Mouse (Mus musculus) c-Kit-positive CD71-positive TER-119-positive erythroid progenitor cells, embryonic 14.5 days (primary cell): ENCODE results near the gene Acoxl.

Experiments
- DNase-seq: peaks from one replicate; pipeline ENCODE4 v3.0.0-alpha.2; 2013; ENCODE audit warnings: low spot score

Gene Acoxl

GRCm38 (mm10) chr2:127894890-127895289 is 56.2 kb downstream of the Acoxl start:
- DNase-seq = no peak

GRCm38 (mm10) chr2:127897718-127898117 is 59.0 kb downstream of the Acoxl start:
- no peak for DNase-seq

- no peak for DNase-seq
These were observed 66.2 kb downstream of the Acoxl start for GRCm38 (mm10) chr2:127904918-127905317.

GRCm38 (mm10) chr2:127906973-127907678 is 68.5 kb downstream of the Acoxl start:
- DNase-seq = no peak

GRCm38 (mm10) chr2:127907679-127908042 is 69.0 kb downstream of the Acoxl start:
- no peak for DNase-seq

GRCm38 (mm10) chr2:127908881-127909280 is 70.2 kb downstream of the Acoxl start:
- no peak for DNase-seq

- DNase-seq = no peak
These were observed 71.1 kb downstream of the Acoxl start for GRCm38 (mm10) chr2:127909790-127910189.

- no peak for DNase-seq
These were observed 72.9 kb downstream of the Acoxl start for GRCm38 (mm10) chr2:127911579-127911978.

GRCm38 (mm10) chr2:127914047-127914446 is 75.4 kb downstream of the Acoxl start:
- DNase-seq = no peak

GRCm38 (mm10) chr2:127916804-127917410 is 78.2 kb downstream of the Acoxl start:
- DNase-seq = peak; percentile 4

- DNase-seq = no peak
These were observed 81.1 kb downstream of the Acoxl start for GRCm38 (mm10) chr2:127919740-127920139.

- no peak for DNase-seq
These were observed 83.6 kb downstream of the Acoxl start for GRCm38 (mm10) chr2:127922036-127922901.

GRCm38 (mm10) chr2:127923077-127923680 is 84.5 kb downstream of the Acoxl start:
- DNase-seq = no peak

- no peak for DNase-seq
These were observed 88.1 kb downstream of the Acoxl start for GRCm38 (mm10) chr2:127926679-127927324.

- DNase-seq = no peak
These were observed 89.0 kb downstream of the Acoxl start for GRCm38 (mm10) chr2:127927452-127928273.

- no peak for DNase-seq
These were observed 89.6 kb downstream of the Acoxl start for GRCm38 (mm10) chr2:127928279-127928678.

GRCm38 (mm10) chr2:127928871-127929270 is 90.2 kb downstream of the Acoxl start:
- no peak for DNase-seq

GRCm38 (mm10) chr2:127929939-127930715 is 91.5 kb downstream of the Acoxl start:
- DNase-seq = no peak

GRCm38 (mm10) chr2:127931576-127931975 is 92.9 kb downstream of the Acoxl start:
- DNase-seq = no peak

GRCm38 (mm10) chr2:127933531-127933931 is 94.9 kb downstream of the Acoxl start:
- DNase-seq = no peak
